Mouse (Mus musculus) limb, embryonic 15.5 days (tissue): ENCODE measurements around the gene Ephb2. TPM values are rescaled to one million over a fixed set of nuclear protein-coding genes. Genes with fewer than 3 reads are reported as not detected.

Experiments
- ATAC-seq: fragments of 200-750 bp; cut with Nextera tagmentation; 2 replicates; pipeline ENCODE4 v1.8.0; 2017; ENCODE audit warnings: low read depth, moderate TSS enrichment; ENCODE audit not compliant: insufficient number of reproducible peaks, low FRiP score, low TSS enrichment
- H3K27ac ChIP-seq: fragments of 300-500 bp; sonication (generic); 2 replicates; pipeline ENCODE4 v1.5.1; 2015; ENCODE audit warnings: moderate library complexity, mild to moderate bottlenecking, inconsistent platforms
- H3K27me3 ChIP-seq: fragments of 300-500 bp; sonication (generic); 2 replicates; pipeline ENCODE4 v1.6.1; 2015; ENCODE audit warnings: inconsistent platforms
- H3K36me3 ChIP-seq: fragments of 300-500 bp; sonication (generic); 2 replicates; pipeline ENCODE4 v1.6.1; 2015; ENCODE audit warnings: inconsistent platforms
- H3K4me1 ChIP-seq: fragments of 300-500 bp; sonication (generic); 2 replicates; pipeline ENCODE4 v1.6.1; 2015; ENCODE audit warnings: inconsistent platforms
- H3K4me2 ChIP-seq: fragments of 300-500 bp; sonication (generic); 2 replicates; pipeline ENCODE4 v1.6.1; 2015; ENCODE audit warnings: mild to moderate bottlenecking, inconsistent platforms
- H3K4me3 ChIP-seq: fragments of 300-500 bp; sonication (generic); 2 replicates; pipeline ENCODE4 v1.5.1; 2015; ENCODE audit warnings: mild to moderate bottlenecking, inconsistent platforms
- H3K9ac ChIP-seq: fragments of 300-500 bp; sonication (generic); 2 replicates; pipeline ENCODE4 v1.6.1; 2015; ENCODE audit warnings: inconsistent platforms
- H3K9me3 ChIP-seq: fragments of 300-500 bp; sonication (generic); 2 replicates; pipeline ENCODE4 v1.6.1; 2016; ENCODE audit warnings: inconsistent platforms
- WGBS: fragments of 180-500 bp; shearing (Covaris S2); methylation state at CpG from one replicate; pipeline ENCODE4 v1.1.7; 2015; 5-methylcytosine and 5-hydroxymethylcytosine counted together
- polyA plus RNA-seq: library from polyadenylated mRNA; unstranded; fragments of >200 nt; fragmentation: Nextera tagmentation; extraction: Ambion mirVana; gene quantifications from 2 replicates; pipeline ENCODE4 v1.2.1, GENCODE M21; 2015

Gene Ephb2
- polyA plus RNA-seq, 1 experiment from 2014 or later = 11.3 TPM

DNA sequence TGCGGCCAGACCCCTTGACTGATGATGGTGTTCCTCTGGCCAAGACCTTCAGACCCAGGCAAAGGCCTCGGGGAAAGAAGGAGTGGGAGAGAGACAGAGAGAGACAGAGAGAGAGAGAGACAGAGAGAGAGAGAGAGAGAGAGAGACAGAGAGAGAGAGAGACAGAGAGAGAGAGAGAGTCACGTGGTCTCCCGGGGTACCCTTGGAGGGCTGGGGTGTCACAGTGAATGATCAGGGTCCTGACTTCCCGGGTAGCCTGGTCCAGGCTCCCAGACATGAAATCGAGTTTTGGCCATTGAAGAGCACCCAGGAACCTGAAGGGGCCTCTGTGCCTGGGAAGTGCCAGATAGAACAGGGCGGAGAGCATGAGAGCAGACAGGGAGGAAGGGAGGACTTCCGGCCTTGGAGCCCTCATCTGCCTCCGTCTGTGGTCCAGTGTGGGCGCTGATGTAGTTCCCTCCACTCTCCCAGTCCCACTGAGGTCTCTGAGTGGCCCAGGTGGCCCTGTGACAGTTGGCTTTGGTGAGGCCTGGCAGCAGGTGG lies 182.0 kb downstream of the Ephb2 start:
- H3K9ac ChIP-seq = no peak overlapping the region
- H3K27me3 ChIP-seq = no peaks in the 10 kb centered on the region
- no peak overlapping the region for H3K27ac ChIP-seq
- peaks cover 23% of the 10 kb centered on the region for H3K4me1 ChIP-seq
- H3K4me3 ChIP-seq = no peak overlapping the region
- 84% methylated on average over 10 of the region's 10 CpGs for WGBS
- ATAC-seq = no peak
- no peaks in the 10 kb centered on the region for H3K9me3 ChIP-seq
- H3K4me2 ChIP-seq = no peak overlapping the region
- H3K36me3 ChIP-seq = peaks cover 43% of the 10 kb centered on the region

DNA sequence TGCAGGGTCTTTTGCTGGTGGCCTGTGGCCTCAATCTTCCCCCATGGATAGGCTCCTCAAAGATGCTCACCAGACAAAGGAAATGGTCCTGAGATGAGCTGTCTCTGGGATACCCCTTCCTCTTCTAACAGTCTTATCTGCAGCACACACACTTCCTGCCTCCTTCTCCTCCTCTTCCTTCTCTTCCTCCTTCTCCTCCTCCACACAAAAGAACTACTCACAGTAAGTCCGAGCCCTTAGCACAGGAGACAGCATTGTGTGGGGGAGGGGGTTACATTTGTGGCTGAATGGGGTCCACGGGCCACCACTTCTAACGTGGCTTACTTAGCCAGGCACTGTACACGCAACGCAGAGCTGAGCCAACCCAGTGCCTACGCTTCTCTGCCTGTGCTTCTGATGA lies 182.8 kb downstream of the Ephb2 start:
- Histone ChIP-seq H3K27ac (no peak overlapping the region), H3K9me3 (no peaks in the 10 kb centered on the region), H3K9ac (no peak overlapping the region), H3K4me3 (no peak overlapping the region), H3K27me3 (no peaks in the 10 kb centered on the region), H3K4me2 (no peak overlapping the region), H3K36me3 (peaks cover 37% of the 10 kb centered on the region), H3K4me1 (peaks cover 28% of the 10 kb centered on the region)
- WGBS = 66% methylated on average over 6 of the region's 6 CpGs
- no peak for ATAC-seq

DNA sequence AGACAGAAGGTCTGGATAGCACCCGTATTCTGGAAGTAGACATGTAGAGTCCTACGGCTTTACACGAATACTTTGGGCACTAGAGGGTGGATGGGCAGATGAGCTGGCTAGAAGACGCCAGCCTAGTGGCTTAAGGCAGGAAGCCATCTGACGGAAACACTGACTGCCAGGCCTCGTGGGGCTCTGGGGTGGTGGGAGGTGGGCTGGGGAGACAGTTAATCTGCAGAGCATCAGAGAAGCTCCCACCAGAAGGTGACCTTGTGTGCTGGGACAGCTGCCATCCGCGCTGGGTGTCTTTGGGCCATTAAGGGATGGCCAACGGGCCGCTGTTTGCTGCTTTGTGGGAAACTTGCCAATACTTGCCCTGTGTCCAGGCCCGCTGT lies 183.3 kb downstream of the Ephb2 start:
- ATAC-seq = no peak
- H3K4me2 ChIP-seq = no peak overlapping the region
- no peak overlapping the region for H3K4me3 ChIP-seq
- no peaks in the 10 kb centered on the region for H3K27me3 ChIP-seq
- peaks cover 28% of the 10 kb centered on the region for H3K4me1 ChIP-seq
- no peak overlapping the region for H3K9ac ChIP-seq
- no peaks in the 10 kb centered on the region for H3K9me3 ChIP-seq
- no peak overlapping the region for H3K27ac ChIP-seq
- 83% methylated on average over 11 of the region's 11 CpGs for WGBS
- peaks cover 34% of the 10 kb centered on the region for H3K36me3 ChIP-seq

DNA sequence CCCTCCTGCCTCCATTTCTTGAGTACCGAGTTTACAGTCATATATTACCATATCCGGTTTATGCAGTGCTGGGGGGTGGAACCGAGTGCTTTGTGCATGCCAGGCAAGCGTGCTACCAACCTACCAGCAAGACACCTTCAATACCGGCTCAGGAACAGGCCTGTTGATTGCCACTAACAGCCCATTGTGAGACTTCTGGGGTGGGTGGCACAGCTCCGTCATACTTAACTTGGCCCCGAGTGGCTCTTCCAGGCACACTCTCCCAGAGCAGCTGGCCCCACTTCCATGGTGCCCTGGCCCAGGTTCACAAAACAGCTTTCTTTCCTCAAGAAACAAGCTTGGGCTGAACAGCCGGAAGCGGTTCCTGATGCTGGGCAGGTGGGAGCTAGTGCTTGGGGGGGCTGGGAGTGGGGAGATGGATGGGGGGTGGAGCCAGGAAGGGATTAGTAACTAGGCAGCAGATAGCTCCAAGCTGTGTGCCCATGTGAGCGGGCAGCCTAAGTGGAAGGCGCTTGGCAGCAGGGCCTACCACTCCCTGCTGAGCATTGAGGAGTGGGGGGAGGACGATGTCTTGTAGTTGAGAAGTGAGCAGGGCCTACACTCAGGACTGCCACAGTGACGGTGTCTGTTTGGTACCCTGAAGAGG lies 183.8 kb downstream of the Ephb2 start:
- 76% methylated on average over 13 of the region's 13 CpGs for WGBS
- Histone ChIP-seq H3K27me3 (no peaks in the 10 kb centered on the region), H3K4me2 (no peak overlapping the region), H3K4me3 (no peak overlapping the region), H3K9ac (no peak overlapping the region), H3K27ac (no peak overlapping the region), H3K9me3 (no peaks in the 10 kb centered on the region), H3K36me3 (peaks cover 29% of the 10 kb centered on the region), H3K4me1 (peaks cover 28% of the 10 kb centered on the region)
- no peak for ATAC-seq

DNA sequence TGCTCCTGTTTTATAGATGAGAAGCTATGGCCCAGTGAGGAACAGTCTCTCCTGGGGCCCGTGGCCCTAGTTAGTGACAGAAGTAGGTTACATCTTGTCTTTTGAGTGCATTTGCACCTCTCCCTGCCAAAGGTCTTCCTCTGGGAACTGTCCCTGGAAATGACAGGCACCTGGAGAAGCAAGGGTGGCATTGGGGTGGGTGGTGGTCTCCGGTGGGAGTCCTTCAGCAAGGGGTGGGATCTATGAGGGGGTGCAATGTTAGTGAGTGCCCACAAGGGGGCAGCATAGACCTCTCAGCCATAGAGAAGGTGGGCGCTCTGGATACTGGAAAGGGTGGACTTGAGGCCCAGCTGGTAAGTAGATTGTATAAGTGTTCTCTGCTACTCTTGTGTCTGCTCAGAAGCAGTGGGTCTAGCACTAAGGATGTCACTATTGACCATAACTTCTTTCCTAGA lies 184.4 kb downstream of the Ephb2 start:
- no peak for ATAC-seq
- H3K9ac ChIP-seq = no peak overlapping the region
- H3K9me3 ChIP-seq = no peaks in the 10 kb centered on the region
- WGBS = 61% methylated on average over 3 of the region's 3 CpGs
- no peak overlapping the region for H3K4me2 ChIP-seq
- H3K36me3 ChIP-seq = peaks cover 22% of the 10 kb centered on the region
- H3K4me3 ChIP-seq = no peak overlapping the region
- no peak overlapping the region for H3K27ac ChIP-seq
- peaks cover 28% of the 10 kb centered on the region for H3K4me1 ChIP-seq
- H3K27me3 ChIP-seq = no peaks in the 10 kb centered on the region

DNA sequence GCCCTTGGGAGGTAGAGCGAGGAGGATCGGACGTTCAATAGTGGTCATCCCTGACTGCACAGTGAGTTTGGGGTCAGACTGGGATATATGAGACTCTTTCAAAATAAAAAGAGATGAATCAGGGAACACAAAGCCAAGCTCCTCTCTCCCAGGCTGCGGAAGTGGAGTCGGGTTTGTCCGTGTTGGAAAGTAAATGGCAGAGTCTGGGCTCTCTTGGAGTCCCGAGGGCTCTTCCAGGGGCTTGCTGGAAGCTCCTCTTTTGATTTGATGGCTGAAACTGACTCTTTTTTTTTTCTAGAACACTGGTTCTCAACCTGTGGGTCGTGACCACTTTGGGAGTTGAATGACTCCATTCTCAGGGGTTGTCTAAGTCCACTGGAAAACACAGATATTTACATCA lies 185.5 kb downstream of the Ephb2 start:
- 0 out of 2 replicates have a peak overlapping the region, but pooled peaks have one; percentile 67 for H3K27ac ChIP-seq
- peaks cover 13% of the 10 kb centered on the region for H3K36me3 ChIP-seq
- H3K9me3 ChIP-seq = no peaks in the 10 kb centered on the region
- H3K4me3 ChIP-seq = no peak overlapping the region
- ATAC-seq = no peak
- H3K4me1 ChIP-seq = peaks cover 28% of the 10 kb centered on the region
- WGBS = 75% methylated on average over 8 of the region's 8 CpGs
- no peak overlapping the region for H3K9ac ChIP-seq
- no peak overlapping the region for H3K4me2 ChIP-seq
- H3K27me3 ChIP-seq = no peaks in the 10 kb centered on the region

DNA sequence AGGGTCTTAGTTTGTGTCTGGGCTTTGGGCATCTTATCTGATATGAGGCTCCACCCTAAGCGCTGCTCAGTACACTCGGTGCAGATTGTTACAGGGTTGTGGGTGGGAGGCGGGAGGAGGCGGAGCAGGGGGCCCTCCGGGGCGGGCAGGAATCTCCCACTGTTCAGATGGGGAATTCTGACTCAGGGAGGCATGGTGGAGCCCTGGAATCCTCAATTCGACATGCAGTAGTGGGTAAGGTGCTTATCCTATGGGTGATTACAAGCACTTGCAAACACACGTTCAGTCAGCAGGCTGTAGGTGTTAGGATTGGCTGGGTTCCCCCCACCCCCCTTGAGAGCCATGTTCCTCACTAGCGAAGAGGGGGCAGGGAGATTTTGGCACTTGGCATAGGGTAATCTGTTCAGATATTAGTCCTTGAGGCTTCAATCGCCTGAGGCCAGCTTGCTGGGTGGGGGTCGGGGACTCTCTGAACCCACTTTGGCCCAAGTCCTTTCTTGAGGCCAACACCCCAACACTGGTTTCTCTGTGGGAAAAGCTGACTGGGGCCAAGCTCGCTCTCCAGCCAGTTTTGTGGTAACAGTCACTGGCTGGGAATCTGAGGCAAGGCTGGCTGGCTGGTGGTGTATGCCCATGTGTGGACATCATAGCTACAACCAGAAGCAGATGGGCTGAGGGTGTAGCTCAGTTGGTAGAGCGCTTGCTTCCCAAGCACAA lies 186.2 kb downstream of the Ephb2 start:
- peak; percentile 42; the same call in 1 of the 2 replicates for ATAC-seq
- Histone ChIP-seq H3K36me3 (peaks cover 9% of the 10 kb centered on the region), H3K27ac (peak overlapping the region; percentile 67), H3K9ac (no peak overlapping the region), H3K9me3 (no peaks in the 10 kb centered on the region), H3K4me3 (0 out of 2 replicates have a peak overlapping the region, but pooled peaks have one; percentile 11), H3K4me1 (peaks cover 28% of the 10 kb centered on the region), H3K4me2 (peak overlapping the region; percentile 37), H3K27me3 (no peaks in the 10 kb centered on the region)
- WGBS = 25% methylated on average over 13 of the region's 13 CpGs

DNA sequence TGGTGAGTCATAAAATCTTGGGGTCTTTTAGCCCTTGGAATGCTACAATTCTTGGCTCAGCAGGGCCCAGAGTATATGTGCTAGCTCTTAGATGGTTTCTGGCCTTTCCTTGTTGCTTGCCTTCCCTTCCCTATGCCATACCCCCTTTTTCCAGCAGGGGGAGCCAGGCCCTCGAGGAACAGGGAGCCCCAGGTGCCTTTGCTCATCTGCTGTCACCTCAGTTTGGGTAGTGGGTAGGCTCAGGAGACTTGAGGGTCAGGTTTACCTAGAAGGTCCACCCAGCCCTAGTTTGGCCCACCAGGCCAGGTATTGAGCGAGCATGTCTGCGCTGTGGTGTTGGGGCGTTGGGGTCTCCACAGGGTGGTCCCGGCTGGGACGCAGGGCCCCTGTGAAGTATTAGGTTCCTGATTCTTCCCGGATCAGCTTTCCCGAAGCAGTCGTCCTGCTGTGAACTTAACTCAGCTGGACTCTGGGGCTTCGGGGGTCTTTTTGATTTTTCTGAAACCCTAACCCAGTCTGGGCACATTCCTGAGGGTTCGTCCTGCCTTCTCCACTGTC lies 186.8 kb downstream of the Ephb2 start:
- H3K9ac ChIP-seq = no peak overlapping the region
- H3K4me2 ChIP-seq = peak overlapping the region; percentile 37
- H3K4me1 ChIP-seq = peaks cover 28% of the 10 kb centered on the region
- no peaks in the 10 kb centered on the region for H3K27me3 ChIP-seq
- no peaks in the 10 kb centered on the region for H3K9me3 ChIP-seq
- H3K36me3 ChIP-seq = peaks cover 3% of the 10 kb centered on the region; the same call in 1 of the 2 replicates
- 15% methylated on average over 11 of the region's 11 CpGs for WGBS
- H3K4me3 ChIP-seq = 0 out of 2 replicates have a peak overlapping the region, but pooled peaks have one; percentile 11
- H3K27ac ChIP-seq = peak overlapping the region; percentile 67
- no peak for ATAC-seq

DNA sequence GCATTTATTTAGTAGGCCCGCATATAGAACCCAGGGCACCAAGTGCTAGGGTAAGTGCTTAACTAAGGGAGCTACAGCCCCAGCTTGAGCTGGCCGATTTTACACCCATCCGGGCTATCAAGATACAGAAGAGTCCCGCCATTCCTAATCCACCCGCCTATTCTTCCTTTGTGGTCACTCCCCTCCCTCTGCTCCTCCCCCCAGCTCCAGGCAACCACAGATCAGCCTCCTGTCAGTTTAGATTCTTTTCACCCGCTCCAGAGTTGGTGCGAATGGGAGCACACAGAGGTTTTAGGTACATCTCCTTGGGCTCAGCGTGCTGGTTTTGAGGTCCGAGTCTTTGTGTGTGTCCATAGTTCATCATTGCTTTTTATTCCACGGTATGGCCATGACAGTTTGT lies 196.9 kb downstream of the Ephb2 start:
- ATAC-seq = no peak
- WGBS = 17% methylated on average over 10 of the region's 10 CpGs
- no peaks in the 10 kb centered on the region for H3K9me3 ChIP-seq
- peaks cover 16% of the 10 kb centered on the region for H3K4me1 ChIP-seq
- H3K27ac ChIP-seq = no peak overlapping the region
- no peak overlapping the region for H3K4me3 ChIP-seq
- no peak overlapping the region for H3K4me2 ChIP-seq
- H3K36me3 ChIP-seq = no peaks in the 10 kb centered on the region
- H3K27me3 ChIP-seq = peaks cover 39% of the 10 kb centered on the region
- no peak overlapping the region for H3K9ac ChIP-seq

DNA sequence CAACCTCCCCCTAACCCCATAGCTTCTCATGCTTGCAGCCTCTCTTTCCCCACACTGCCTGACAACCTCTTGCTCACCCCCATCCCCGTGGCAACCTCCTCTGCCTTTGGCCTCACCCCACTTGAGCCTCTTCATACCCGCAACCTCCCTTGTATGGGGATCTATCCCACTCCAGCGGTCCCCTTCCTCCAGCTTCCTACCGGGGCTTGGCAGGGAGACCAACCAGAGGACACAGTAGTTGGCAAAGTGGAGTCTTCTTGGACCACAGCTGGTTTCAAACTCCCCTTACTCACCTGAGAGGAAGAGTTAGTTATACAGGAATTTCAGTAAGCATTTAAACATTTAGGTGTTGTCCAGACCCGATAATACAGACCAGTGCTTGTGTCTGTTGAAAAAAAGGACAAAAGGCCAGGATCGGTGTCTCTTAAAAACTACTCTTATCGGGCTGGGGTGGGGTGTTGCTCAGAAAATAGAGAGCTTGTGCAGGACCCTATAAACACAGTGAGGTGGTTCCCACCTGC lies 197.5 kb downstream of the Ephb2 start:
- no peak for ATAC-seq
- Histone ChIP-seq H3K9ac (no peak overlapping the region), H3K4me3 (peak overlapping the region; percentile 56; the same call in 1 of the 2 replicates), H3K27ac (no peak overlapping the region), H3K4me1 (peaks cover 16% of the 10 kb centered on the region), H3K9me3 (no peaks in the 10 kb centered on the region), H3K36me3 (no peaks in the 10 kb centered on the region), H3K4me2 (peak overlapping the region; percentile 95), H3K27me3 (peaks cover 39% of the 10 kb centered on the region)
- WGBS = 49% methylated on average over 7 of the region's 7 CpGs

DNA sequence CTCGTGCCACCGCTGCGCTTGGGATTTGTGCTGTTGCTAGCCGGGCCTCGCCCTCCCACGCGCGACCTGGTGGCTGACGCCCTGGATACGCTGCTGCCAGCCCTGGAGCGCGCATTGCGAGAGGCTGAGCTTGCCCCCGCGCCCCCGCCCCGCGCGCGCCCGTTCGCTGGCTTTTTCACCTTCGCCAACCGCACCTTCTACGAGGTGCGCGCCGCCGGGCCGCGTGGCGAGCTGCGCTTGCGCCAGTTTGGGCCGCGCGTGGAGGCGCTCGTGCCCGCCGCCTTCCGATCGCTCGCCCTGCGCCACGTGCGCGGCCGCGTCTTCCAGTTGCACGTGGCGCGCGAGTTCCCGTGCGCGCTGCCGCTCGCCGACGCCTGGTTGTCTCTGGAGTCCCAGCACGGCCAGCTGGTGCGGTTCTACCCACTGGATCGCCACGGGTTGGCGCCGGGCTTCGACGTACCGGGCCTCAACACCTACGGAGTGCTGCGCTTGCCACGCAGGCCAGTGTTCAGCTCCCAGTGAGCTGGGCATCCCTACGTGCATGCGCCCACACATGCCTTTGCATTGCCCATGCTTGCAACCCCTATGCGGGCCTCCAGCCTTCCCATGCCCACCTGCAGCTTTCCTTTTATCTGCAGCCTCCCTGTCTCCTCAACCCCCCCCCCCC lies 198.1 kb downstream of the Ephb2 start:
- Histone ChIP-seq H3K36me3 (no peaks in the 10 kb centered on the region), H3K27ac (no peak overlapping the region), H3K4me1 (peaks cover 16% of the 10 kb centered on the region), H3K27me3 (peaks cover 39% of the 10 kb centered on the region), H3K4me2 (peak overlapping the region; percentile 95), H3K9ac (peak overlapping the region; percentile 50), H3K9me3 (no peaks in the 10 kb centered on the region), H3K4me3 (peak overlapping the region; percentile 56)
- 1% methylated on average over 75 of the region's 76 CpGs for WGBS
- peak; percentile 37; the same call in 1 of the 2 replicates for ATAC-seq
